Comparison of ENCODE assay signal across 35 mouse cellular contexts in genomic region chr3:153016355-153016754, GRCm38 (mm10). TPM values are rescaled to one million over a fixed set of nuclear protein-coding genes. Genes with fewer than 3 reads are reported as not detected.
"Had no signal": no experiment of that assay in that cellular context is flagged by ENCODE, and none has a peak within 500 bp of the region (broad histone marks: within the 10 kb centered on the region; RNA-seq: fewer than 3 reads in every experiment).

No protein-coding gene starts in this region.

- H3K27me3 ChIP-seq: heart, embryonic 13.5 days; heart, embryonic 15.5 days; hindbrain, embryonic 12.5 days; hindbrain, embryonic 13.5 days; hindbrain, embryonic 15.5 days; intestine, embryonic 15.5 days; kidney, embryonic 15.5 days had no signal

- H3K9me3 ChIP-seq: heart, embryonic 12.5 days; heart, embryonic 13.5 days; heart, embryonic 15.5 days; hindbrain, embryonic 10.5 days; hindbrain, embryonic 12.5 days; hindbrain, embryonic 13.5 days; hindbrain, embryonic 15.5 days; intestine, embryonic 15.5 days; kidney, embryonic 15.5 days had no signal

- DNase-seq: heart, postnatal 10 days; heart, postnatal 14 days; heart, postnatal 36 days; heart, postnatal 4 days; kidney, adult 11 months; kidney, adult 18-20 months; kidney, adult 2 months; kidney, adult 8-10 months; kidney, adult 9 months; kidney, postnatal 10 days; kidney, postnatal 14 days; kidney, postnatal 25 days; kidney, postnatal 36 days; layer of hippocampus, adult 9-11 months; layer of hippocampus, postnatal 36 days had no signal

- ATAC-seq: hindbrain, embryonic 16.5 days; hindbrain, postnatal 0 days; inflammation-experienced regulatory T-cells, adult 6 months; intestine, embryonic 15.5 days; intestine, embryonic 16.5 days; intestine, postnatal 0 days had no signal

- H3K4me1 ChIP-seq: heart, embryonic 12.5 days; heart, embryonic 15.5 days; hindbrain, embryonic 13.5 days; hindbrain, embryonic 15.5 days; intestine, embryonic 15.5 days; kidney, embryonic 15.5 days had no signal

- H3K4me3 ChIP-seq: heart, embryonic 12.5 days; heart, embryonic 13.5 days; heart, embryonic 15.5 days; hindbrain, embryonic 10.5 days; hindbrain, embryonic 12.5 days; hindbrain, embryonic 13.5 days; hindbrain, embryonic 15.5 days; intestine, embryonic 15.5 days; kidney, embryonic 15.5 days; layer of hippocampus, adult 2 months; left cerebral cortex, adult 2 months had no signal

- H3K4me2 ChIP-seq: heart, embryonic 12.5 days; heart, embryonic 13.5 days; heart, embryonic 15.5 days; hindbrain, embryonic 12.5 days; hindbrain, embryonic 13.5 days; hindbrain, embryonic 14.5 days; hindbrain, embryonic 15.5 days; intestine, embryonic 15.5 days; kidney, embryonic 15.5 days had no signal

- H3K36me3 ChIP-seq: heart, embryonic 12.5 days; heart, embryonic 13.5 days; heart, embryonic 15.5 days; hindbrain, embryonic 10.5 days; hindbrain, embryonic 12.5 days; hindbrain, embryonic 13.5 days; hindbrain, embryonic 15.5 days; intestine, embryonic 15.5 days; kidney, embryonic 15.5 days had no signal

- H3K9ac ChIP-seq: heart, embryonic 12.5 days; heart, embryonic 13.5 days; heart, embryonic 15.5 days; hindbrain, embryonic 12.5 days; hindbrain, embryonic 13.5 days; hindbrain, embryonic 14.5 days; hindbrain, embryonic 15.5 days; intestine, embryonic 15.5 days; kidney, embryonic 15.5 days had no signal

- H3K27ac ChIP-seq: heart, embryonic 13.5 days; heart, embryonic 15.5 days; hindbrain, embryonic 10.5 days; hindbrain, embryonic 12.5 days; hindbrain, embryonic 13.5 days; hindbrain, embryonic 14.5 days; hindbrain, embryonic 15.5 days; hindbrain, postnatal 0 days; intestine, embryonic 15.5 days; kidney, embryonic 15.5 days; kidney, postnatal 0 days; layer of hippocampus, adult 2 months; left cerebral cortex, adult 2 months had no signal

RNA-seq across cellular contexts. Expression of gene St6galnac5, which starts 34.3 kb away (rescaled TPM):
- total RNA-seq: heart, postnatal 10 days; heart, postnatal 14 days; heart, postnatal 25 days; heart, postnatal 36 days; hematopoietic stem cell, adult 5-6 weeks had no signal
